Comparison of ENCODE assay signal across 33 mouse cellular contexts in the genomic region with DNA sequence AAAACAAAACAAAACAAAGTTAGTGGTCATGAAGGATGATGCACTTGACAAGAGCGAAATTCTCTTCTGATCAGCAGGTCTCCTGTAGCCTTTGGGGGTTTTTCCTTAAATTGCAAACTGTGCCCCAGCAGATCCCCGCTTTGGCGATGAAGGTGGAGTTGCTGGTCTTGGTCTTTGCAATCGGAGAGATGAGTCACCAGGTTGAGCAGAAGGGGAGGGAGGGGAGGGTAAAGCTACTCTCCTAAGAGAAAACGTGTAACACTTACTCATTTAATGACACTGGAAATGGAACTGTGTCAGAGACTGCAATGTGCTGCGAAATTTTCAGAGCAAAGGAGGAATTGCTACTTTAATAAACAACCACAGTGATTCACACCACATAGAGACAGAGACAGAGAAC.
"Had no signal": no experiment of that assay in that cellular context is flagged by ENCODE, and none has a peak within 500 bp of the region (broad histone marks: within the 10 kb centered on the region; RNA-seq: fewer than 3 reads in every experiment).

No protein-coding gene starts in this region.

- H3K9me3 ChIP-seq: heart, embryonic 13.5 days; heart, embryonic 15.5 days; hindbrain, embryonic 10.5 days; hindbrain, embryonic 12.5 days; hindbrain, embryonic 13.5 days; hindbrain, embryonic 15.5 days; intestine, embryonic 15.5 days; kidney, embryonic 15.5 days had no signal

- H3K4me1 ChIP-seq: heart, embryonic 13.5 days; heart, embryonic 15.5 days; hindbrain, embryonic 15.5 days; intestine, embryonic 15.5 days; kidney, embryonic 15.5 days had no signal

- H3K36me3 ChIP-seq: heart, embryonic 13.5 days; heart, embryonic 15.5 days; hindbrain, embryonic 10.5 days; hindbrain, embryonic 12.5 days; hindbrain, embryonic 13.5 days; hindbrain, embryonic 15.5 days; intestine, embryonic 15.5 days; kidney, embryonic 15.5 days had no signal

- H3K27me3 ChIP-seq: heart, embryonic 13.5 days; heart, embryonic 15.5 days; hindbrain, embryonic 12.5 days; hindbrain, embryonic 13.5 days; hindbrain, embryonic 15.5 days; intestine, embryonic 15.5 days; kidney, embryonic 15.5 days had no signal

- DNase-seq: heart, postnatal 10 days; heart, postnatal 14 days; heart, postnatal 36 days; heart, postnatal 4 days; kidney, adult 11 months; kidney, adult 18-20 months; kidney, adult 2 months; kidney, adult 8-10 months; kidney, adult 9 months; kidney, postnatal 10 days; kidney, postnatal 14 days; kidney, postnatal 25 days; kidney, postnatal 36 days; kidney, postnatal 4 days; layer of hippocampus, adult 9-11 months; layer of hippocampus, postnatal 36 days had no signal

- H3K27ac ChIP-seq: heart, embryonic 13.5 days; heart, embryonic 15.5 days; hindbrain, embryonic 10.5 days; hindbrain, embryonic 12.5 days; hindbrain, embryonic 13.5 days; hindbrain, embryonic 14.5 days; hindbrain, embryonic 15.5 days; hindbrain, postnatal 0 days; intestine, embryonic 15.5 days; kidney, embryonic 15.5 days; kidney, postnatal 0 days; layer of hippocampus, adult 2 months; left cerebral cortex, adult 2 months had no signal

- ATAC-seq: hindbrain, embryonic 16.5 days; hindbrain, postnatal 0 days; inflammation-experienced regulatory T-cells, adult 6 months; intestine, embryonic 15.5 days; intestine, embryonic 16.5 days; intestine, postnatal 0 days had no signal

- H3K4me3 ChIP-seq: heart, embryonic 13.5 days; heart, embryonic 15.5 days; hindbrain, embryonic 10.5 days; hindbrain, embryonic 12.5 days; hindbrain, embryonic 13.5 days; hindbrain, embryonic 15.5 days; intestine, embryonic 15.5 days; kidney, embryonic 15.5 days; layer of hippocampus, adult 2 months; left cerebral cortex, adult 2 months had no signal
